Mouse (Mus musculus) layer of hippocampus, adult 18-20 months (tissue): ENCODE measurements around the gene Cep112. TPM values are rescaled to one million over a fixed set of nuclear protein-coding genes. Genes with fewer than 3 reads are reported as not detected.

Source experiments
- DNase-seq, 2 experiments: peaks; one replicate each; pipeline ENCODE4 v3.0.0; 2022; ENCODE audit warnings: low spot score in 2 of 2
- total RNA-seq, 2 experiments: library from RNA; stranded (reverse); gene quantifications; 2 replicates each; pipeline ENCODE4 v1.2.3; 2021

Gene Cep112
- total RNA-seq, 2 experiments from 2014 or later = 22.6 to 26.0 TPM

GRCm38 (mm10) chr11:108900718-108901488 is 475.9 kb downstream of the Cep112 start:
- peak; percentile 28 to 54 for DNase-seq

DNA sequence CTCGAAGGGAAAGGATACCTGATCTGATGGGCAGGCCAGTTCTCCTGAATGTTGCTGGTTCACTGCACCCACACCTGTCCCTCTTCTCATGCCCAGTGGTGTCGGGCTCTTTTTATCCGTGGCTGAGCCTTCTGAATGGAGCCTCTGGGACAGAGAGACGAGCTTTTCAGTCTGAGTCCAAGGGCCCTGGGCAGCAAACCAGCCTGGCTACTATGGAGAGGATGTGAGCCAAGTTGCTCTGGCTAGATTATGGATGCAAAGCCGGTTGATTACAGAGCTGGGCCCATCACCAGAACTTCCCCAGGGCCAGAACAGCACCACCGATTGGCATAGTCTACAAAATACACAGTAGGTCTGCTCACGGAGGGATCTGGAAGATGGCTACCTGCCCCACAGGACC is 476.7 kb downstream of the Cep112 start:
- DNase-seq = peak in 1 of 2 experiments; percentile 37

- no peak for DNase-seq
Observed at GRCm38 (mm10) chr11:108902303-108902702, 477.3 kb downstream of the Cep112 start.

GRCm38 (mm10) chr11:108906590-108907254 is 481.7 kb downstream of the Cep112 start:
- no peak for DNase-seq

- no peak for DNase-seq
Observed at GRCm38 (mm10) chr11:108909396-108910195, 484.6 kb downstream of the Cep112 start.

Other genes starting within 250 kb of the Cep112 start
- gene Apoh, start 81.8 kb upstream of the Cep112 start, total RNA-seq = under 1 TPM; 0.66 to 0.99 TPM
- gene Prkca, start 81.3 kb upstream of the Cep112 start, total RNA-seq = 100 to 1,000 TPM; 222 to 240 TPM